Mouse (Mus musculus) lung, adult 18-20 months (tissue): Measurements from ENCODE around the gene Parvg.

ENCODE experiments used
- DNase-seq, 2 experiments: peaks; one replicate each; pipeline ENCODE4 v3.0.0; 2022; ENCODE audit warnings: mixed read lengths in 2 of 2

The Parvg gene

GRCm38 (mm10) chr15:84351915-84352844 lies 28.4 kb downstream of the Parvg start:
- no peak for DNase-seq

GRCm38 (mm10) chr15:84355081-84355480 lies 31.3 kb downstream of the Parvg start:
- DNase-seq: no peak

GRCm38 (mm10) chr15:84364746-84365145 lies 40.9 kb downstream of the Parvg start:
- DNase-seq: no peak

- DNase-seq: no peak
Observed at GRCm38 (mm10) chr15:84365675-84366381, 42.0 kb downstream of the Parvg start.

GRCm38 (mm10) chr15:84366574-84366989 lies 42.8 kb downstream of the Parvg start:
- DNase-seq: no peak

- DNase-seq: no peak
Observed at GRCm38 (mm10) chr15:84367402-84367801, 43.6 kb downstream of the Parvg start.

GRCm38 (mm10) chr15:84372801-84373200 lies 49.0 kb downstream of the Parvg start:
- DNase-seq: no peak

- no peak for DNase-seq
Observed at GRCm38 (mm10) chr15:84378734-84379133, 54.9 kb downstream of the Parvg start.

GRCm38 (mm10) chr15:84380181-84380580 lies 56.4 kb downstream of the Parvg start:
- no peak for DNase-seq

GRCm38 (mm10) chr15:84384066-84384465 lies 60.2 kb downstream of the Parvg start:
- DNase-seq: no peak

GRCm38 (mm10) chr15:84385995-84386565 lies 62.3 kb downstream of the Parvg start:
- DNase-seq: no peak

- DNase-seq: no peak
Observed at GRCm38 (mm10) chr15:84388698-84389131, 64.9 kb downstream of the Parvg start.

GRCm38 (mm10) chr15:84392131-84392530 lies 68.3 kb downstream of the Parvg start:
- DNase-seq: no peak
